Mouse (Mus musculus) neural tube, embryonic 13.5 days (tissue): ENCODE results near the gene Cubn. TPM values are rescaled to one million over a fixed set of nuclear protein-coding genes. Genes with fewer than 3 reads are reported as not detected.

Experiments
- ATAC-seq: fragments of 200-750 bp; cut with Nextera tagmentation; 2 replicates; pipeline ENCODE4 v1.8.0; 2017; ENCODE audit warnings: low read depth, mild to moderate bottlenecking, moderate TSS enrichment, moderate library complexity
- H3K27ac ChIP-seq: fragments of 300-500 bp; sonication (generic); replicated peaks from 2 replicates; pipeline ENCODE4 v1.5.1; 2015; ENCODE audit warnings: moderate library complexity, mild to moderate bottlenecking, inconsistent platforms
- H3K27me3 ChIP-seq: fragments of 300-500 bp; sonication (generic); 2 replicates; pipeline ENCODE4 v1.6.1; 2015; ENCODE audit warnings: mild to moderate bottlenecking, inconsistent platforms
- H3K36me3 ChIP-seq: fragments of 300-500 bp; sonication (generic); 2 replicates; pipeline ENCODE4 v1.6.1; 2015; ENCODE audit warnings: mild to moderate bottlenecking, inconsistent platforms
- H3K4me1 ChIP-seq: fragments of 300-500 bp; sonication (generic); replicated peaks from 2 replicates; pipeline ENCODE4 v1.6.1; 2015; ENCODE audit warnings: inconsistent platforms
- H3K4me2 ChIP-seq: fragments of 300-500 bp; sonication (generic); 2 replicates; pipeline ENCODE4 v1.6.1; 2015; ENCODE audit warnings: inconsistent platforms, mild to moderate bottlenecking, moderate library complexity
- H3K4me3 ChIP-seq: fragments of 300-500 bp; sonication (generic); 2 replicates; pipeline ENCODE4 v1.5.1; 2015; ENCODE audit warnings: mild to moderate bottlenecking, inconsistent platforms
- H3K9ac ChIP-seq: fragments of 300-500 bp; sonication (generic); 2 replicates; pipeline ENCODE4 v1.6.1; 2015; ENCODE audit warnings: moderate library complexity, mild to moderate bottlenecking, inconsistent platforms
- H3K9me3 ChIP-seq: fragments of 300-500 bp; sonication (generic); 2 replicates; pipeline ENCODE4 v1.6.1; 2016; ENCODE audit warnings: inconsistent platforms
- WGBS: fragments of 180-500 bp; shearing (Covaris S2); methylation state at CpG from one replicate; pipeline ENCODE4 v1.1.7; 2015; 5-methylcytosine and 5-hydroxymethylcytosine counted together
- polyA plus RNA-seq: library from polyadenylated mRNA; unstranded; fragments of >200 nt; fragmentation: Nextera tagmentation; extraction: Ambion mirVana; gene quantifications from 2 replicates; pipeline ENCODE4 v1.2.1, GENCODE M21; 2015

Gene Cubn
- polyA plus RNA-seq, 1 experiment from 2014 or later = 0.31 TPM

DNA sequence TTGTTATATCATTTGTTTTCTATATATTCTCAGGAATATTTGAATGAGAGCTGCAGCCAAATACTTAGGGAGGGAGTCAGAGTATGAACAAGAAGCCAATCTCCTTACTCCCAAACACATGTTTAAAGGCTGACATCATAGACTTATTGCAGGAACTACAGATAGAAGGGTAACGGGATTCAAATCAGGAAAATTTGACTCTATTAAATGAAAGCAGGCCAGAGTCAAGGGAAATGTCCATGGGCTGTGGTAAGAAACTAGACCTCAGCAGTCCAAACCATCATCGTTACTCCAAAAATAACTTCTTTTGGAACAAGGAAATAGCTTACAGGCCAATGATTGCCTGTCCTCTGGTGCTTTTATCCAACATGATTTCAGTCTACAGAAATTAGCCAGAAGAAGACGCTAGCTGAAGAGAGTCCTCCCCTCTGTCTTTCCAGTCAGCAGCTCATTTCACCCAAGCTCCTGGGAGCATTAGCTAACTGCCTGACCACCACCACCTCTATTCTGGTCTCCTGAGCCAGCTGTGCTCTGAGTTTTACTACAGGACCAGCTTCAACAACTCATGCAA is 53.3 kb downstream of the Cubn start:
- Histone ChIP-seq H3K4me2 (no peak overlapping the region), H3K27me3 (no peaks in the 10 kb centered on the region), H3K36me3 (no peaks in the 10 kb centered on the region), H3K27ac (no peak overlapping the region), H3K9ac (no peak overlapping the region), H3K9me3 (no peaks in the 10 kb centered on the region), H3K4me3 (no peak overlapping the region), H3K4me1 (no peaks in the 10 kb centered on the region)
- WGBS = 91% methylated on average over 3 of the region's 3 CpGs
- no peak for ATAC-seq

DNA sequence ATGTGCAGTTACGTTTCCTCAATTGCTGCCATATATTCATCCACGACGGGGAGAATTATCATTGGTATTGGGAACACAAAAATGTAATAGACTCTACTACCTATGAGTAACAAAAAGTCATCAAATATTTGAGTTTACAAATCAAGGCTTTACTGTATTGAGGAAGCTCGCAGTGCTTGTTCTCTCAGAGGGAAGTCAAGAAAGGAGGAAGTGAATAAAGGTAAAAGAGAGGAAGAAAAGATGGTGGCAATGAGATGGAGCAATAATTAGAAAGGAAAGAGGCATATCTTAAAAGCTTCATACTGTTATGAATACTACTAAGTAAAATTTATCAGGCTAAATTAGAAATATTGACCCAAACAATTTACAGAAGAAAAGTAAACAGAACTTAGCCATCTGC is 59.6 kb downstream of the Cubn start:
- no peaks in the 10 kb centered on the region for H3K27me3 ChIP-seq
- no peak overlapping the region for H3K9ac ChIP-seq
- ATAC-seq = no peak
- 89% methylated on average over 4 of the region's 4 CpGs for WGBS
- H3K27ac ChIP-seq = no peak overlapping the region
- no peaks in the 10 kb centered on the region for H3K36me3 ChIP-seq
- no peak overlapping the region for H3K4me2 ChIP-seq
- no peaks in the 10 kb centered on the region for H3K9me3 ChIP-seq
- no peak overlapping the region for H3K4me3 ChIP-seq
- H3K4me1 ChIP-seq = no peaks in the 10 kb centered on the region

DNA sequence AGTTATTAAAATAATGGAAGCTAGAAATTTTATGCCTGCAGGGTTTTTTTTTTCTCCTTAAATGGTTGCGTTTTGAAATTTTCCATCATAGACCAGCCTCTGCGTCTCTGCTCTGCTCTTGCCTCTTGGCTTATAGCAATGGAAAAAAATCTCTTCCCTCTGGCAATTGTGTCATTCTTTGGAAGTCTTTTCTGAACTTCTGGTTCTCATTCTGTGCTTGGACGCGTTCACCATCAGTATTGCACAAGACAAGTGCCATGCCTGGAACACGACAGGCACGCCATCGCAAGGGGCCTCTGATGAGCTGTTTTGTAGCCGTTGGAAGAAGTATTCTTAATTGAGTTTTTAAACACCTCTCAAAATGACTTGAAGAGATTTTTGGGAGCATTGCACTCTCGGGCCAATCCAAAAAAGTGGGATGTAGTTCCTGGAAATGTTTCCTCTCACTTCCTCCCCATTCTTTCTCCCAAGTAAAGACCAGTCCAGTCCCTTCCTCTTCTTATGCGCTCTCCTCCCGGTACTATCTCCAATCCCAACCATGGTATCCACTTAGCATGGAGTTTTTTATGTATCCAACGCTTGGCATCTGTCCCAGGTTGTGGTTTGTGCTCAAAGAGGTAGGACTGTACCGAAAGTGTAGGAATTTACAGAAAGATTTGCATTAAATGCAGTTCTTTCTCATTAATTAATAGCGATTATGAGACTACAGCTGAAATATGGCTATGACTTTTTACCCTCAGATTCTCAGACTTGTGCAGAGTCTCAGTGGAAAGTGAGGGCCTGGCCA is 69.4 kb downstream of the Cubn start:
- Histone ChIP-seq H3K9ac (no peak overlapping the region), H3K4me3 (no peak overlapping the region), H3K27me3 (no peaks in the 10 kb centered on the region), H3K9me3 (no peaks in the 10 kb centered on the region), H3K27ac (no peak overlapping the region), H3K36me3 (no peaks in the 10 kb centered on the region), H3K4me2 (no peak overlapping the region), H3K4me1 (no peaks in the 10 kb centered on the region)
- no peak for ATAC-seq
- 89% methylated on average over 14 of the region's 14 CpGs for WGBS

GRCm38 (mm10) chr2:13416765-13417524 is 74.7 kb downstream of the Cubn start:
- Histone ChIP-seq H3K27ac (no peak overlapping the region), H3K4me2 (no peak overlapping the region), H3K27me3 (no peaks in the 10 kb centered on the region), H3K9ac (no peak overlapping the region), H3K4me1 (peaks cover 7% of the 10 kb centered on the region), H3K4me3 (no peak overlapping the region), H3K36me3 (no peaks in the 10 kb centered on the region), H3K9me3 (no peaks in the 10 kb centered on the region)
- WGBS = 75% methylated on average over 3 of the region's 3 CpGs
- no peak for ATAC-seq

GRCm38 (mm10) chr2:13413520-13414178 is 78.0 kb downstream of the Cubn start:
- H3K4me3 ChIP-seq = no peak overlapping the region
- H3K9ac ChIP-seq = no peak overlapping the region
- no peaks in the 10 kb centered on the region for H3K9me3 ChIP-seq
- H3K36me3 ChIP-seq = no peaks in the 10 kb centered on the region
- H3K4me2 ChIP-seq = no peak overlapping the region
- no peaks in the 10 kb centered on the region for H3K27me3 ChIP-seq
- H3K27ac ChIP-seq = peak overlapping the region; percentile 39
- 0 out of 2 replicates have a peak, but pooled peaks have one; percentile 43 for ATAC-seq
- H3K4me1 ChIP-seq = peaks cover 7% of the 10 kb centered on the region
- WGBS = 52% methylated on average over 4 of the region's 4 CpGs

- no peaks in the 10 kb centered on the region for H3K27me3 ChIP-seq
- H3K36me3 ChIP-seq = no peaks in the 10 kb centered on the region
- H3K27ac ChIP-seq = no peak overlapping the region
- peaks cover 13% of the 10 kb centered on the region for H3K4me1 ChIP-seq
- no peak overlapping the region for H3K9ac ChIP-seq
- no peak overlapping the region for H3K4me2 ChIP-seq
- no peak for ATAC-seq
- 83% methylated on average over 5 of the region's 5 CpGs for WGBS
- no peaks in the 10 kb centered on the region for H3K9me3 ChIP-seq
- no peak overlapping the region for H3K4me3 ChIP-seq
Observed at GRCm38 (mm10) chr2:13410660-13411059, 81.0 kb downstream of the Cubn start.

DNA sequence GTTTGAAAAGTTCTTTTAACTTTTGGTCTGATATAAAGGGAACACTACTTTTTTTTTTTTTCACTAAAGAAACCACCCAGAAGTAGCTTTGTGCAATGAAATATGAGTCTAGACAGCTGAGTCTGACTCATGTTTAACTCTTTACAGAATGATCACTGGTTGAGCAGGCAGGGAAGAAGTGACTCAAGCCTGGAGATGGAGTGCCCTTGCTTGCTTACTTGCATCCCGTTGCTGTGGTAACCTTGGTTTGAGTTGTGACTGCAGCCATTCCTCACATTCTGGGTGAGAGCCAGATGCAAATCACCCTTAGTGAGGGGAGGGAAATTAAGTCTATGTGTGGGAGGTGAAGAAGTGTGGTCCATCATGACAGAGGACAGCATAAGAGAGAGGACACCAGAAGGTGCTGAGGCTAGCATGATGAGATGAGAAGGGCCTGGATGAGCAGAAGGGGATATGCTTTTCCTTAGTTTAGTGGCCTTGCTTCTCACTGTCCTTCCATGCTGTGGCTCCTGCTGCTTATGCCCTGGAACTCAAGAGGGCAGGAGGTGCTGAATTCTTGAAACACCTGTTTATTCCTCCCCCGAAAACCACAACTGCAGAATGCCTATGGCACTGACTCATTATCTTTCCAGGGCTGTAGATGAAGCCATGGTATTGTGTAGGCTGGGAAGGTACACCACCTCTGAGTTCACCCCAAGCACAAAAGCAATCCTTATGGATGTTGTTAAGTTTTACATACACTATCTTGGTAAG is 81.7 kb downstream of the Cubn start:
- Histone ChIP-seq H3K4me3 (no peak overlapping the region), H3K4me1 (peaks cover 10% of the 10 kb centered on the region), H3K27me3 (no peaks in the 10 kb centered on the region), H3K27ac (no peak overlapping the region), H3K36me3 (no peaks in the 10 kb centered on the region), H3K9ac (no peak overlapping the region), H3K9me3 (no peaks in the 10 kb centered on the region), H3K4me2 (no peak overlapping the region)
- ATAC-seq = no peak
- 79% methylated on average over 2 of the region's 2 CpGs for WGBS

DNA sequence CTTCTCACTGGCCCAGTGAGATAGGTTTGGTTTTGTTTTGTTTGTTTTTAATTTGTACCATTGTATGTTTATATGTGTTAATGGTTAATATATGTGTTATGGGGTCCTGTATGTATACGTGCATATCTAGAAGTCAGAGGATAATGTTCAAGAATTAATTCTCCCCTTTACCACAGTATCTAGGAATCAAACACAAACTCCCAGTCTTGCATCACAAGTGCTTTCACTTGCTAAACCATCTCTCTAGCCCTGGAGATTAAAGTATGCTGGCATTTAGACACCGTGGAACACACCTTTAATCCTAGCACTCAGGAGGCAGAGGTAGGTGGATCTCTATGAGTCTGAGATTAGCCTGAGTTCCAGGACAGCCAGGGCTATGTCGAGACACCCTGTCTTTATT is 83.3 kb downstream of the Cubn start:
- Histone ChIP-seq H3K4me3 (no peak overlapping the region), H3K9ac (no peak overlapping the region), H3K27me3 (no peaks in the 10 kb centered on the region), H3K36me3 (no peaks in the 10 kb centered on the region), H3K4me2 (no peak overlapping the region), H3K9me3 (no peaks in the 10 kb centered on the region), H3K4me1 (peaks cover 6% of the 10 kb centered on the region), H3K27ac (no peak overlapping the region)
- 86% methylated on average over 3 of the region's 3 CpGs for WGBS
- no peak for ATAC-seq

- no peak for ATAC-seq
- Histone ChIP-seq H3K4me2 (no peak overlapping the region), H3K27ac (no peak overlapping the region)
Observed at GRCm38 (mm10) chr2:13407698-13408097, 83.9 kb downstream of the Cubn start.

DNA sequence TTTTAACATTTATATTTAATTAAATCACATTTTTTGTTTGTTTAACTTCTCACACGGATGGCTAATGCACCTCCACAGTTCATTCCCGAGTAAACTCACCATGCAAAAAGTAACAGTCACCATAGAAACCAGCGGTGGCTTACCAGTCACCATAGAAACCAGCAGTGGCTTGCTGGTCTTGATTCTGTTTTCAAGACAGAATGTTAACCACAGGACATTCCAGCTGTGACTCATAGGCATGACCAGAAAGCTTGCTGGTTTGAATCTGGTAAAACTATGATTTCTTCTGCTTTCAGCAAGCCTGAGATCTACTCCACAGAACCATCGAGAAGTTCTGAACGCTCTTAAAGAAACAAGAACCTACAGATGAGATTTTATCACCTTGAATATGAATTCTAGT is 84.3 kb downstream of the Cubn start:
- H3K27ac ChIP-seq = no peak overlapping the region
- H3K9me3 ChIP-seq = no peaks in the 10 kb centered on the region
- ATAC-seq = no peak
- WGBS = 33% methylated on average over 5 of the region's 5 CpGs
- H3K4me3 ChIP-seq = no peak overlapping the region
- H3K4me1 ChIP-seq = peaks cover 6% of the 10 kb centered on the region
- no peak overlapping the region for H3K9ac ChIP-seq
- no peak overlapping the region for H3K4me2 ChIP-seq
- H3K27me3 ChIP-seq = no peaks in the 10 kb centered on the region
- H3K36me3 ChIP-seq = no peaks in the 10 kb centered on the region

More at GRCm38 (mm10) chr2:13407698-13408097, 83.9 kb downstream of the Cubn start:
- peaks cover 6% of the 10 kb centered on the region for H3K4me1 ChIP-seq
- H3K36me3 ChIP-seq = no peaks in the 10 kb centered on the region
- no peak overlapping the region for H3K9ac ChIP-seq
- H3K9me3 ChIP-seq = no peaks in the 10 kb centered on the region
- H3K27me3 ChIP-seq = no peaks in the 10 kb centered on the region
- no peak overlapping the region for H3K4me3 ChIP-seq

GRCm38 (mm10) chr2:13404986-13405678 is 86.5 kb downstream of the Cubn start:
- no peak overlapping the region for H3K4me3 ChIP-seq
- H3K27me3 ChIP-seq = no peaks in the 10 kb centered on the region
- no peak for ATAC-seq
- peaks cover 7% of the 10 kb centered on the region for H3K4me1 ChIP-seq
- H3K9me3 ChIP-seq = no peaks in the 10 kb centered on the region
- 81% methylated on average over 5 of the region's 5 CpGs for WGBS
- no peak overlapping the region for H3K27ac ChIP-seq
- no peak overlapping the region for H3K4me2 ChIP-seq
- no peaks in the 10 kb centered on the region for H3K36me3 ChIP-seq
- H3K9ac ChIP-seq = no peak overlapping the region
